Mouse (Mus musculus) frontal cortex, postnatal 14 days (tissue): ENCODE results near the gene Mboat2.

ENCODE experiments used
- DNase-seq, 2 experiments: peaks; one replicate each; pipeline ENCODE4 v3.0.0; 2022; ENCODE audit warnings: low spot score in 2 of 2

Gene Mboat2

DNA sequence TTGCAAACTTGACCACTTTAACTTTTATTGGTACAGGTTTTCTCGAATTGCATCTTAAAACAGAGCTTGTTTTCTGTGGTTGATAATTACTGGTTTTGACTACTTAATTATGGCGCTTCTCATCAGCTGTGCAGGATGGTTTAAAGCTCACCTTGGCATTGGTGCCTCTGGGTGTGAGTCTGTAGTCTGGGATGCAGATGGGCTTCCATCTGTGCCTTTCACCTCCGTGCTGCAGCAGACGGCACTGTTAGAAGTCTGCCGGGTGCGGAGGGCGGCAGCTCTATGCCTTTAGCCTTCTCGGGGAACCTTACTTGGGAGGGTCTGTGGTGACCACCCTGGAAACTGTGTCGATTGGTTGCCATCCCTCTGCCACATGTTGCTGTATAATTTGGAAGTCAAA lies 29.8 kb downstream of the Mboat2 start:
- no peak for DNase-seq

- no peak for DNase-seq
Measured at GRCm38 (mm10) chr12:24863762-24864161, 33.1 kb downstream of the Mboat2 start.

- no peak for DNase-seq
Measured at GRCm38 (mm10) chr12:24866645-24867044, 36.0 kb downstream of the Mboat2 start.

- DNase-seq = no peak
Measured at GRCm38 (mm10) chr12:24868694-24869093, 38.0 kb downstream of the Mboat2 start.

DNA sequence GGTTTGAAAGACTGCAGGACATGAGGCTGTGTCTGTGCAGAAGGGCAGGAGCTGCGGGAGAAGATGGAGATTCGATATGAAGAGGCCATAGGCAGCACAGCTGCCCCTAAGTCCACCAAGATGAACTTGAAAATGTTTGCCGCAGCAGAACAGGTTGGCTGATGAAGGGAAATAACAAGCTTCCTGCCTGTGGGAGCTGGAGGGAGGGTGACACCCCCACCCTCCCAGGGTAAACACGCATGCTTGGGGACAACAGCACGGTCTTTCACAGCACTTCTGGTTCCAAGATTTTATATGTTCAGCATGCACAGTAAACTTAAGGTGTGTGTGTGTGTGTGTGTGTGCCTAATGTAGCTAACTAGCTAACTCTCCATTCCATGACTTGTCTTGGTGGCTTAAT lies 38.6 kb downstream of the Mboat2 start:
- no peak for DNase-seq

DNA sequence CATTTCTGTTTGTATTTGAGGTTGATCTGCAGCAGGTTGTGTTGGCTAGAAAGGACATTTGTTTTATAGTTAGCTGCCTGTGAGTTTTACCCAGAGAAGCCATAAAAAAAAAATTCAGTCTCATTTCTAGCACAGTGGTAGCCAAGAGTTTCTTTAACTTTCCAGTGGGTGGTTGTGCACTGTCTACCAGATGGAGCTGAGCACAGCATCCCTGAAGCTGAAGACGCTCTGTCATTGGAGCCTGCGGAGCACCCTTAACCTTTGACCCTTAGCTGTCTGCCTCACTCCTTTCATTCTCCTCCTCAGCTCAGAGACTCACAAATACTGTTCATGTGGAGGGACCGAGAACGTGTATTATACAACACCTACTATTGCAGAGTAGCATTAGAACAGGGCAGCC lies 40.2 kb downstream of the Mboat2 start:
- DNase-seq = no peak

DNA sequence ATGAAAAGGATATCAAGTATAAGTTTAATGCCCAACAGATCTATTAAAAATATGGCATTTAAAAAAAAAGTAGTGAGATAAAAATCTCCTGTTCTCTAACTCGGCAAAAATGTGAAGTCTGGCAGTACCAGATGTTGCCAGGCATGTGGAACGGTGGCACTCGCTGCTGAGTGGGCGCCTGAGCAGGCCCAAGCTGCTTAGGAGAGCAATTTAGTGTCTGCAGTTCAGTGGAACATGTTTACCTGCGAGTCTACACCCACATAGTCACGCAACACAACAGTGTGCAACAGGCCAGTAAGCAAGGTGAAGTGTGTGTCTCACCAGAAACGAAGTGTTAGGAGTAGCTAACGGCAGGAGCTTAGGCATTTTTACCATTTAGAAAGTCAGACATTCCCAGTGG lies 41.6 kb downstream of the Mboat2 start:
- DNase-seq = no peak

DNA sequence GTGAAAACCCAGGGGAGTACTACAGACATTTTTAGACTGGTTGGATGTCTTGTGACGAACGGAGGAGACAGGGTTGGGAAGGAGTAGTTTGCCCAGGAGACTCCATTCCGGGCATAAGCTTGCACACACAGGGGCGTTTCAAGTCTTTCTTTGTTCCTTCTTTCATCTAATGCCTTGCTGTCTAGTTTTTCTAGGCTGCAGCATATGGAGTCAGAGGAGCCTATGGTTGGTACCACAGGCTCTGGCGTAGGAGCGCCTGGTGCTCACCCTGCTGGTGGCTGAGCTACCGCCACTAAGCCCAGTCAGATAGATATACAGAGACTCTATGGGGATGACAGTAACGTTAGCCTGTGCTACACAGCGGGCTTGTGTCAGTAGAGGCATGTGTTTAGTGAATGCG lies 42.0 kb downstream of the Mboat2 start:
- DNase-seq = no peak

DNA sequence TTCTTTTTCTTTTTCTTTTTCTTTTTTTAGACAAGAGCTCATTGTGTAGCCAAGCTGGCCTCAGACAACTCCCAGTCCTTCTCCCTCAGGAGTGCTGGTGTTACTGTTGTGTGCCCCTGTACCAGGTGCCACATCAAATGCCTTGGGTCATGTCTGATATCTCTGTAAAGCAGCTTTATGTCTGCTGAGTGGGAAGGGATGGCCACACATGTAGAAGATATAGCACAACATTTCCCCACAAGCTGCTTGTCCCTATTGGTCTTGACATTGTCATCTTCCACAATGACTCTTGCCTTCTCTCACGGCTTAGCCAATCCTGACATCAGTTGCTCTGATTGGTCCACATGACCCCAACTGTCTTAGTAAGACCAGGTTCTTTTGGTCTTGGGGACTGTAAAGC lies 45.2 kb downstream of the Mboat2 start:
- DNase-seq = no peak

DNA sequence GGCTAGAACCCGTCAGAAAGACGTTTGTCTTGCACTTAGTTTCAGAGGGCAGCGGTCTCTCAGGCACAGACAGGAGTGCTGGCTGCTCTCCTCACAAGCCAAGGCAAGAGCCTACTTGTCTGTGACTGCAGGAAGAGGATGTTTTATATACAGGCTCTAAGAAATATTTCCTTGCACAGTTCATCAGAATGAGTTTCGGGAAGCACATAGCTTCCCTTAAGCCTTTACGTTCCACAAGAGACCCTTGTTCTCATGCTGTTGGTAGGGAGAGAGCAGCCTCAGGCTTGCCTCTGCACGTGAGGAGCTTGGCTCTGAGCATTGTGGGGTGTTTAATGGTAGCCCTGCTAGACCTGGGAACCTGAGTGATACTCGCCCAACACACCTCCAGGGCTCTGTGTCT lies 46.6 kb downstream of the Mboat2 start:
- no peak for DNase-seq

DNA sequence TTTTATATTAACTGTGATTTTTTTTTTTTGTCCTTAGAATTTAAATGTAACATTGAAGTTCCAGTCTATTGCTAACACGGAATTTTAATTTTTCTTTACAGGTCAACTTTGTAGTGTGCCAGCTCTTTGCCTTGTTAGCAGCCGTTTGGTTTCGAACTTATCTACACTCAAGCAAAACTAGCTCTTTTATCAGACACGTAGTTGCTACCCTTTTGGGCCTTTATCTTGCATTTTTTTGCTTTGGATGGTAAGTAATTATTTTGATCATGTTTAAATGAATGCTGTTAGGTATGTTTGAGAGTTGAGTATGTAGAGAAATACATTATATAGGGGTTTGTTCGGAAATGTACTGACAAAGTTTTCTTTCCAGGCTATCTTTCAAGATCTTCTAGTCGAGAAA lies 47.4 kb downstream of the Mboat2 start:
- no peak for DNase-seq

DNA sequence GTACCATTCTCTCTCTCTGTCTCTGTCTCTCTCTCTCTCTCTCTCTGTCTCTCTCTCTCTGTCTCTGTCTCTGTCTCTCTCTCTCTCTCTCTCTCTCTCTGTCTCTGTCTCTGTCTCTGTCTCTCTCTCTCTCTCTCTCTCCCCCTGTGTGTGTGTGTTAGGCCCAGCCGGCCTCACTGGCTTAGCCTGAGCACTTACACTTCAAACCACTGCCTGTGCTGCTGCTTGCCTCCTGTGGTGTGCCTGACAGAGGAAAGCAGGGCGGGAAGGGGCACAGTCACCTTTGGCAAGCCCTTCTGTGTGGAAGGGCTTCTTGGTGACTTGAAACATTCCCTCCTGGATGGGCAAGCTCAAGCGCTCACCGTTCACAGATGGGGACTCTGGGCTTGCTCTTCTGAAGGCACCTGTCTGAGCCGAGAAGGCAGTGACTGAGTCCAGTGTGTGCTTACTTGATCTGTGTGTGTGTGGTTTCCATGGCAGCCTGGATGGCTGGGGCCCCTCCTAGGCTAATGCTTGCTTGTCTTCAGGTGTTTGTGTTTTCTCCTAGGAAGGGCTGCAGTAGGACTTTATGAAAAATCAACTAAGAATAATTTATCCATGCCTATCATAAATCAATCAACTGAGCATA lies 48.2 kb downstream of the Mboat2 start:
- no peak for DNase-seq

GRCm38 (mm10) chr12:24879613-24880029 lies 48.9 kb downstream of the Mboat2 start:
- DNase-seq = no peak

- no peak for DNase-seq
Measured at GRCm38 (mm10) chr12:24883279-24883678, 52.6 kb downstream of the Mboat2 start.

- no peak for DNase-seq
Measured at GRCm38 (mm10) chr12:24886800-24887199, 56.1 kb downstream of the Mboat2 start.

- no peak for DNase-seq
Measured at GRCm38 (mm10) chr12:24889371-24890051, 58.8 kb downstream of the Mboat2 start.

DNA sequence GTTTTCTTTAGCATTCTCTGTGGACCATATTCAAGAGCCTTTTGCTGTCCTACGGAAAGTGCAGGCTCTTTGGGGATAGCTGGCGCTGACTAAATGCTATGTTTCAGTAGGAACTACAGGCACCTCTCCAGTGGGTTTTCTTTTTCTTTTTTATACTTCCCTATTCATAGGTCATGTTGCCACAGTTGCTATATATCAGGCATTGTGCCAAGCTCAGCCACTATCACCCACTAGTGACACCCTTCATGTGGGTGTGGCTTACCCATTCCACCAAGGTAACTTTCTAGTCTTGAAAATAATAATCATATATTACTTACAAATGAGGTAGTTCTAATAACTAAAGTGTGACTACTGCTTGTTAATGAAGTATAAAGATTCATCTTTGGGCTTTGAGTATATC lies 59.5 kb downstream of the Mboat2 start:
- DNase-seq = no peak

GRCm38 (mm10) chr12:24890684-24891459 lies 60.2 kb downstream of the Mboat2 start:
- no peak for DNase-seq

DNA sequence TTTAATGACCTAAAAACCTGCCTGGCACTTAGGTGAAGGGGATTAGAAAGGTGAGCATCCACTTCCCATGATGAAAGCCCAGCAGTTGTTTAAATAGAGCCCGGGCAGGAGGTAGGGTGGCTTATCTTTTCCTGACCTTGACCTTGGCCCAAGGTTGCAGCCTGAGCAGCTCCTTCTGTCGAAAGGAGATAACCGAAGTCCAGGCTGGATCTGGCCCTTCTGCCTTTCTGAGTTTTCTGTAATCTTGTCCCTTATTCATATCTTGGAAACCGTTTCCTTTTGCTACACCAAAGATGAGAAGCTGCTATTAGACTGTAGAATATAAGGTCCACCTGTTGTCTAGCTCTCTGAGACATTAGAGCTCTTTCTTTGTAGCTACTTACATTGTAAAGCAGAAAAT lies 61.9 kb downstream of the Mboat2 start:
- no peak for DNase-seq

DNA sequence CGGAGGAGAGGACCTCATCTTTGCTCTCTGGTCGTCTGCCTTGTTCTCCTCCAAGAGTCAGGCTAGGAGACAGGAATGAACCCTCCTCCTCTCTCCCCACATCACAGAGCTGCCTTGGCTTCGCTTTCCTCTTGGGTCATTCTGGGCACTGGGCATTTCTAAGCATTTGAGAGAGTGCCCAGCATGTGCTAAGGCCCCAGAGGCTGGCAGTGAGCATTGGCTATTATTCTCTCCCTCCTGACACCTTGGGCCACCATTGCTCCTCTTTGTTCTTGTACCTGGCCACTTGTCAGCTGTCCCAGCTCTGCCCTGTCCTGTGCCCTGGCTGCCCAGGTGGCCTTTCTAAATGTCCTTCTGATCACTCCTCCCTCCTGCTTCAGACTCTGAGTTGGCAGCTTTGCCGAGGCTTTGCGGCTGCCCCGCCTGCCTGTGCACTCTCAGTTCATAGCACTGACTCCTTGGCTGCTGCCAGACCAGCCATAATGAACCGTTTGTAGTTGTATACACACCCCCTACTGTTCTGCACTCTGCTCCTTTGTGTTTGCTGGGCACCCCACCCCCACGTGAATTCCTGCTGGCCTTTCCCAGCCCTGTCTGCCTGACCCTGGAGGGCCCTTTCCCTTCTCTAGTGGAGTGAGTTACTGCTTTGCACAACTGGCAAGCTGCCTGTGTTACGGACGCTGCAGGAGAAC lies 63.2 kb downstream of the Mboat2 start:
- DNase-seq = peak; percentile 26 to 47

- DNase-seq = no peak
Measured at GRCm38 (mm10) chr12:24895352-24895751, 64.7 kb downstream of the Mboat2 start.

DNA sequence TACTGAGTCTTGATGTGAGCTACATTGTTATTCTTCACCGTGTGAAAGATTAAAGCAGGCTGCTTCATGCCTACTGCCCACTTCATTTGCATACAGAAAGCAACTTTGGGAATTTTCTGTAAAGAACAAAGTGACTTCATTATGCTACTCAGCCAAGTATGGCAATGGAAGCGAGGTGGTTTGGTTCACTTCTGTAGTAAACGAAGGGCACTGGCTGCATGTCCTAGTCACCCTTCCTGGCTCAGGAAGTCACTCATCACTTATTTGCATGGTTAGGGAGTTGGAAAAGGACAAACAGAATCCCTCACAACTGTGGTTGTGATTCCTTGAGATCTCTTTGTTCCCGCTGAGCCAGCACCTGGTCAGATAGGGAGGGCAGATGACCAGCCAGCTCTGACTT lies 66.7 kb downstream of the Mboat2 start:
- no peak for DNase-seq
